Mouse (Mus musculus): ENCODE data around the gene Mprip. TPM values are rescaled to one million over a fixed set of nuclear protein-coding genes. Genes with fewer than 3 reads are reported as not detected.

Gene Mprip
- polyA plus RNA-seq, 1 experiment = 3.0 TPM

DNA sequence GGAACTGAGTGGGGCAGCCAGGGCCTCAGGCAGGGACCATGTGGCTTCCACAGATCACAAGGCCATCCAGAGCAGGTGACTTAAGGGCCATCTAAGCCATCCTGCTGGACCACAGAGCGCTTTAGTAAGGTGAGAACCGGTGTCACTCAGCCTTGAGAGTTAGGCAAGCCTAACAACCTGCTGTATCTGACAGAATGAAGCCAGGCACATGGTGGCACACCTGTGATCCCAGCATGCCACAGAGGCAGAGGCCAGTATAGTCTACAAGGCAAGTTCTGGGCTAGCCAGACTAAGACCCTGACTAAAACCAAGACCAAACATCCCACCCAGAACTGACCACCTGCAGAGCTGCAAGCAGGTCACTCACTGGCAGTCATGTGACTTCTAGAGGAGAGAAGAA is 144.6 kb downstream of the Mprip start:
- Histone ChIP-seq H3K27me3 (ENCODE audit: control insufficient read depth) (no peaks in the 10 kb centered on the region), H3K36me3 (ENCODE audit: control insufficient read depth) (peaks cover 68% of the 10 kb centered on the region), H3K9me3 (ENCODE audit: control insufficient read depth, low read length) (no peaks in the 10 kb centered on the region), H3K4me3 (replicated peaks) (no peak overlapping the region), H3K4me1 (ENCODE audit: control insufficient read depth) (peaks cover 17% of the 10 kb centered on the region)
- no peak for TF ChIP-seq GATA1 (IDR thresholded peaks at IDR 0.05; ENCODE audit: low read length)
- no peak for TF ChIP-seq TAL1 (IDR thresholded peaks at IDR 0.05; ENCODE audit: low read length)

DNA sequence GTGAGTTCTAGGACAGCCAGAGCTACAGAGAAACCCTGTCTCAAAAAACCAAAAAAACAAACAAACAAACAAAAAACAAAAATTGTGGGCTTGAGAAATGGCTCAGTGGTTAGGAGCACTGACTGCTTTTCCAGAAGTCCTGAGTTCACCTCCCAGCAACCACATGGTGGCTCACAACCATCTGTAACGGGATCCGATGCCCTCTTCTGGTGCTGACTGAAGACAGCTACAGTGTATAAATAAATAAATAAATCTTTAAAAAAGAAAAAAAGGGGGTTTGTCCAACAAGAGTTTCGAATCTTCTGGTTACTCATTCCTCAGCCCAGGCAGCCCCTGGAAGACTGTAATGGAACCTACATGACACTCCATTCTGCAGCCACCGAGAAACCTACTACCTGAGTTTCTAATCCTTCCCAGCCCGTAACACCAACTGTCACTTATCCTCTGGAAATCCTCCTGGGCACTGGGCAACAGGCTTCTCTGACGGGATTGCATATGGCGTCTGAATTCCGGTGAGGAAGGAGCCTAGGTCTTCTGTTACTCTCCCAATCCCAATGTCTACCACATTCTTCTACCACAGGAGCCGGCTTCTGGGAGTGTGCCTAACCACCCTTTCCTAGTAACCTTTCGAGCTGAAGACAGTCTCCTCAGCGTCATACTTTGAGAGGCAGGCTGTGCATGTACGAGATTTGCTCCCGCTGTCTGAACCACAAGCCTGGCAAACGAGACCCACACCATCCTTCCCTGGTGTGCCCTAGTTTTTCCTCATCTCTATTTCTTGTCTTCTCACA is 147.3 kb downstream of the Mprip start:
- Histone ChIP-seq H3K27me3 (ENCODE audit: control insufficient read depth) (no peaks in the 10 kb centered on the region), H3K4me3 (replicated peaks) (peak overlapping the region; percentile 82), H3K36me3 (ENCODE audit: control insufficient read depth) (peaks cover 42% of the 10 kb centered on the region), H3K4me1 (ENCODE audit: control insufficient read depth) (peaks cover 28% of the 10 kb centered on the region), H3K9me3 (ENCODE audit: control insufficient read depth, low read length) (no peaks in the 10 kb centered on the region)
- TF ChIP-seq GATA1 (IDR thresholded peaks at IDR 0.05; ENCODE audit: low read length) = no peak
- no peak for TF ChIP-seq TAL1 (IDR thresholded peaks at IDR 0.05; ENCODE audit: low read length)

DNA sequence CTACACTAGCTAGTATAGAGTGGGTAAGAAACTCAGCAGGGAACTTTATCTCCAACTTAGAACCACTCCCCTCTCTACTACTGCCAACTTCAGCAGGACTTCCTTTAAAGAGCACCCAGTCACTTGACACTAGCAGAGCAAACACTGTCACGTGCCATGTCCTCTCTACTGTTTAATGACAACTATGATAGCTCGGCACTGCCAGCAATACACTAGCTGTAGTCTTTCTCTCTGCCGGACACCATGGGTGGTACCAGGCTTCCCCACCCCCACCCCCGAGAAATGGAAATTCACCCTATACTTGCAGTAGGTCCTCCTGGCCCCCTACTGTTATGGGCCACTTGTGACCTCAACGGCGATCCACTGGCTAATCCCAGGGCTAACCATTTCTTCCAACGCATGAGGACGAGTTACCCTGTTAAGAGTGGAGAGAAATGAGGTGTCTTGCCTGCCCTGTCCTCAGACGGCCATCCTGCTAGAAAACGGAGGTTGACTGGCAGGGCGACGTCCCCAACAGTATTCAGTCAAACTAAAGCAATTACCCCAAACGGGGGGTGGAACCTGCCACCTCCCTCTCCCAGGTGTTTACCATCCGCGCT is 148.1 kb downstream of the Mprip start:
- H3K9me3 ChIP-seq (ENCODE audit: control insufficient read depth, low read length) = no peaks in the 10 kb centered on the region
- no peak for TF ChIP-seq TAL1 (IDR thresholded peaks at IDR 0.05; ENCODE audit: low read length)
- no peak for TF ChIP-seq GATA1 (IDR thresholded peaks at IDR 0.05; ENCODE audit: low read length)
- peak overlapping the region; percentile 82 for H3K4me3 ChIP-seq (replicated peaks)
- peaks cover 28% of the 10 kb centered on the region for H3K4me1 ChIP-seq (ENCODE audit: control insufficient read depth)
- H3K36me3 ChIP-seq (ENCODE audit: control insufficient read depth) = peaks cover 34% of the 10 kb centered on the region
- no peaks in the 10 kb centered on the region for H3K27me3 ChIP-seq (ENCODE audit: control insufficient read depth)

DNA sequence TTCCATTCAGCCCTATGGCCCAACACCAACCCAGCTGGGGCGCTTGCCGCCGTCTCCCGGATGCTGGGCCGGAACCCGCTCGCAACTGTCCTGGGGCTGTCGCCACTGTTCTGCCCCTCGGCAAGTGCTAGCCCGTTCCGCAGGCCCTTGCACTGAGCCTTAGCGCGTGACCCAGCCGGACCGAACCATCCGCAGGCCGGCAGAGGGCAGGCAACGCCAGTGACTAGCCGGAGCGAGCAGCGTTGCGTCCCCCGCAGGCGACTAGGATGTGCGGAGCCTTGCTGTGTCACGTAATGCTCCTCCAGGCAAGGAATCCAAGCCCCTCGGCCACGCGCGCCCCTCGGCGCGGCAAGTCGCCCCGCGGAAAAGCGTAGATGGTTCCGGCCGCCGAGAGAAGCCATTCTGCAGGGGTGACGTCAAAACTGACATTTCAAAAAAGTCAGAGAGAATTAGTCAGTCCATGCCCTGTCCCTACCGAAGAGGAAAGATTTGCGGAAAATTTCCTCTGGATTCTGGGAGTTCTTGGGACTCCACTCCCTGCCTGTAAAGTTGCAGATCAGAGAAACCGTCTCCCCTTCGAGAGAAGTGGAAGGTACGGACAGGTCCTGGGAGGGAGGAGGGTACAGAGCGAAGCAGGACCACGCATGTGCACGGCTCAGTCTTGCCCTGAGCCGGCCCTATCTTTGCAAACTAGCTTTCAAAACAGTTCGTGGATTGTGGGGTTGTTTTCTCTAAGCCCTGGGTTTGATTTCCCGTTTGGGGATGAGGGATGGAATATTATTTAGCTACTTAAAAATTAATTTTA is 148.8 kb downstream of the Mprip start, which contains the start of gene Flcn:
Flcn (minus strand) TSS at position 347 of the 805 bp plus-strand sequence.
- Histone ChIP-seq H3K4me3 (replicated peaks) (peak within 1 kb of the TSS; percentile 82), H3K9me3 (ENCODE audit: control insufficient read depth, low read length) (no peaks in the 10 kb centered on the region), H3K27me3 (ENCODE audit: control insufficient read depth) (no peaks in the 10 kb centered on the region), H3K4me1 (ENCODE audit: control insufficient read depth) (peaks cover 28% of the 10 kb centered on the region), H3K36me3 (ENCODE audit: control insufficient read depth) (peaks cover 32% of the 10 kb centered on the region)
- no peak for TF ChIP-seq TAL1 (IDR thresholded peaks at IDR 0.05; ENCODE audit: low read length)
- TF ChIP-seq GATA1 (IDR thresholded peaks at IDR 0.05; ENCODE audit: low read length) = no peak

DNA sequence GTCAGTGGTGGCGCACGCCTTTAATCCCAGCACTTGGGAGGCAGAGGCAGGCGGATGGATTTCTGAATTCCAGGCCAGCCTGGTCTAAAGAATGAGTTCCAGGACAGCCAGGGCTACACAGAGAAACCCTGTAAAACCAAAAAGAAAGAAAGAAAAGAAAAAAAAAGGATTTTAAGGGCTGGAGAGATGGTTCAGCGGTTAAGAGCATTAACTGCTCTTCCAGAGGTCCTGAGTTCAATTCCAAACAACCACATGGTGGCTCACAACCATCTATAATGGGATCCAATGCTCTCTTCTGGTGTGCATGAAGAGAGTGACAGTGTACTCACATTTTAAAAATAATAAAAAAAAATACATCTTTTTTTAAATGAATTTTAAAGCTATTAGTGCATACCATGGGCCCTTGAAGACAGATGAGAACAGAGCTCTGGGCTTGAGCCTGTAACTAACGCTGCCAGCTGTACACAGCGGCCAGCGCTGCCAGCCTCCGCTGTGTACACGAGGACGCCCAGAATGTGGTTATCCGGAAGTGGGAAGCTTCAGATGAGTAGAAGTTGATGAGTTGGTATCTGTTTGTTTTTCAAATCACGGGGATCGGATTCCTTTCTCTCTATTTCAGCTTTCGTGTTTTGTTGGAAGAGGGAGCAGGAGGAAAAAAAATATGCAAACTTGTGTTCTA is 149.5 kb downstream of the Mprip start:
- H3K4me1 ChIP-seq (ENCODE audit: control insufficient read depth) = peaks cover 27% of the 10 kb centered on the region
- H3K4me3 ChIP-seq (replicated peaks) = peak overlapping the region; percentile 82
- H3K9me3 ChIP-seq (ENCODE audit: control insufficient read depth, low read length) = no peaks in the 10 kb centered on the region
- H3K27me3 ChIP-seq (ENCODE audit: control insufficient read depth) = no peaks in the 10 kb centered on the region
- TF ChIP-seq TAL1 (IDR thresholded peaks at IDR 0.05; ENCODE audit: low read length) (no peak), GATA1 (IDR thresholded peaks at IDR 0.05; ENCODE audit: low read length) (no peak)
- H3K36me3 ChIP-seq (ENCODE audit: control insufficient read depth) = peaks cover 28% of the 10 kb centered on the region

DNA sequence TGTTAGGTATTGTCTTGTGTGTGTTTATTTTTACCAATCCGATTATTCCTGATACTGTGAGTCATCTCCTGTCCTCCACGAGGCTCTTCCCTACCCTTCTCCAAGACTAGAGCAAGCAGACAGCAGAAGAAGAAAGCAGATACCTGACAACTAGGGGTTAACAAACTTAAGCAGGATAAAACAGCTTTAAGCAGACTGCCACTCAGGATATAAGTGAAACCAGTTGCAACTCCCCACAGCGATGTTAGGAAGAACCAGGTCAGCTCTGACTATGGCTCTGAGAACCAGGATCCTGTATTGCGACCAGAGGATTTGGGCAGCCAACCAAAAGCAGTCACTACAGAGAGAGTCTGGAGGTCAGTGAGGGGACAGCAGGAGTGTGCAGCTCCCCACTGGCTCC is 150.1 kb downstream of the Mprip start:
- H3K36me3 ChIP-seq (ENCODE audit: control insufficient read depth) = peaks cover 28% of the 10 kb centered on the region
- TF ChIP-seq TAL1 (IDR thresholded peaks at IDR 0.05; ENCODE audit: low read length) = no peak
- TF ChIP-seq GATA1 (IDR thresholded peaks at IDR 0.05; ENCODE audit: low read length) = no peak
- H3K27me3 ChIP-seq (ENCODE audit: control insufficient read depth) = no peaks in the 10 kb centered on the region
- peak overlapping the region; percentile 82 for H3K4me3 ChIP-seq (replicated peaks)
- H3K9me3 ChIP-seq (ENCODE audit: control insufficient read depth, low read length) = no peaks in the 10 kb centered on the region
- peaks cover 26% of the 10 kb centered on the region for H3K4me1 ChIP-seq (ENCODE audit: control insufficient read depth)

DNA sequence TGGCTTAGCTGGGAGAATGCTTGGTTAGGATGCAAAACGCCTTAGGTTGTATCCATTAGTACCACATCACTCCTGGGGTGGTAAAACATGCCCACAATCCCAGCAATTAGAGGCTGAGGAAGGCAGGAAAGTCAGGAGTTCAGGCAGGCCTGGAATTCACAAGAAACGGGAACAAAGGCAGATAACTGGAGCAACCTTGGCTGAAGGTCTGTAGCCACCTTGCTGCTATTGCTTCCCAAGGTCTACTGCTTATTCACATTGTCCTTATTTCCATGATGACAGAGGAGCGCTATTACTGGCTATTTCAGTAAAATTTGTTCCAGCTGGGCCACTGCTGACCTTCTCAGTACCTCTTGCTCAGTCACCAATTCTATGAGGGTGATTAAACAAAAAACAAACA is 152.2 kb downstream of the Mprip start:
- no peak overlapping the region for H3K4me3 ChIP-seq (replicated peaks)
- H3K36me3 ChIP-seq (ENCODE audit: control insufficient read depth) = peaks cover 33% of the 10 kb centered on the region
- H3K4me1 ChIP-seq (ENCODE audit: control insufficient read depth) = peaks cover 26% of the 10 kb centered on the region
- H3K9me3 ChIP-seq (ENCODE audit: control insufficient read depth, low read length) = no peaks in the 10 kb centered on the region
- TF ChIP-seq GATA1 (IDR thresholded peaks at IDR 0.05; ENCODE audit: low read length) (no peak), TAL1 (IDR thresholded peaks at IDR 0.05; ENCODE audit: low read length) (no peak)
- H3K27me3 ChIP-seq (ENCODE audit: control insufficient read depth) = no peaks in the 10 kb centered on the region

DNA sequence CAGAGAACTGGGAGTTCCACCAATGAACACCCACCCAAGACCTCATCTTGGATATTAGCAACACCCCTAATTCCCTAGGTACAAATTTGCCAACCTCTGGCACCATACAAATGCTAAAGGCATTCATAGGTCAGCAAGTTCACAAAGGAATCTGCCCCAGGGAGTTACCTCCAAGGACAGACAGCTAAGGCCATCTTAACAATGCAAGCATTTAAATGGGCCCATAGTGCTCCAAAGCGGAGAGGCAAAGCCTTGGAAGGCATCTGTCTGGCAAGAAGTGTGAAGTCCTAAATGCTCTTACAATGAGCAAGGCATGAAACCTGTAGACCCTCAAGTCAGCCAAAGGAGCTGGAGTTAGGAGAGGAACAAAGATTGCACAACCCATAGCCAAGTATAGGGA is 153.2 kb downstream of the Mprip start:
- Histone ChIP-seq H3K4me1 (ENCODE audit: control insufficient read depth) (peaks cover 16% of the 10 kb centered on the region), H3K27me3 (ENCODE audit: control insufficient read depth) (no peaks in the 10 kb centered on the region), H3K9me3 (ENCODE audit: control insufficient read depth, low read length) (no peaks in the 10 kb centered on the region), H3K36me3 (ENCODE audit: control insufficient read depth) (peaks cover 44% of the 10 kb centered on the region), H3K4me3 (replicated peaks) (no peak overlapping the region)
- TF ChIP-seq GATA1 (IDR thresholded peaks at IDR 0.05; ENCODE audit: low read length) (no peak), TAL1 (IDR thresholded peaks at IDR 0.05; ENCODE audit: low read length) (no peak)

All from erythroblast, embryonic 14.5 days (primary cell).